Mouse (Mus musculus): ENCODE results near the gene Scn2a.

DNA sequence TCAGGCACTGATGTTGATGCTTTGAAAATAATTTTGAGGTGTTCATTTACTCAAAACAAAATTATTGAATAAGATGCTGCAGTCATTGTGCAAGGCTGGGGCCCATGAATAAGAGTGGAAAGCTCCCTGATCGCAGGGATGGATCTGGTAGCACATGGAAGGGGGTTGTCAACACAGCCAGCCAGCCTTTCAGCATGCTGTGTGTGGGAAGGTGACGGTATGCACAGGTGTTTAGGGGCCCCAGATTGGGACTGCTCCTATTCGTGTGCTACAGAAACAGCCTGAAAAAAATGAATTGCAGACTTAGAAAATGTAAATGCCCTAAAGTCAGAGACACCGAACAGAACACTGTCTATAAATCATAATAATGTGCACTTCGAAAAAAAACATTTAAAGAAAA, 32.9 kb upstream of the Scn2a start:
- TF ChIP-seq POLR2A (IDR thresholded peaks at IDR 0.05; ENCODE audit: insufficient read depth, low read depth, low read length) = no peak
- no peak for TF ChIP-seq CTCF (IDR thresholded peaks at IDR 0.05)

Data from heart, adult 2 months (tissue).